Comparison of ENCODE assay signal across 12 mouse cellular contexts in the genomic region with DNA sequence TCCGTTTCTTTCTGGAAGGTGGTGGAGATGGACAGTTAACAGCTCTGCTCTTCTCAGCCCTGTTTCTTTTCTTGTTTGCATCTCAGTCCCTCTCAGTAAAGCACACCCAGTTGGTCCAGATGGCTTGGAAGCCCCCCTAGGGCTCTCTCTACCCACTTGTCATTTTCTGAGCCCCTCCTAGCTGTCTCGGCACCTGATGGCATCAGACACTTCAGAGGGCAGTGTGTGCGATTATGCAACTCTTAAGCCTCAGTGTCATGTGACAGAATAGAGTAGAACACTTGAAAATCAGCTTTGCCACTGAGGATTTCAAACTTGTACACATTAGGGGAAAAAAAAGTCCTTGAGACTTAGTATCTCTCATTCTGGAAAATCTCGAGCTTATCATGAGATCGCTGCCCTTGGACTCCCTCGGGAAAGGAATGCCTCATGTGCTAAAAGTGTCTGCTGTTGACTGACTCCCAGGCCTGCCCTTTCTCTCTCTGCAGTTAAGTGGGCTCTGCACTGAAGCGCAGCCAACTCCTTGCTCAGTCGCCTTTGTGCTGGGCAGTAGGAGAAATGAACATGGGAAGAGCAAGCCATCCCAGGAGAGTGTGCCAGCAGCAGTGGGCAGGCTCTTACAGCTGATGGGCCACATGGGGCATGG. TPM values are rescaled to one million over a fixed set of nuclear protein-coding genes. Genes with fewer than 3 reads are reported as not detected.
A peak's percentile ranks its signal among the peaks of the same experiment; 100 is the strongest.
DNase-seq lines count a peak whose midpoint lies in the region; ATAC-seq and TF ChIP-seq lines count a peak whose summit lies in the region.
"Had no signal": no experiment of that assay in that cellular context is flagged by ENCODE, and none has a peak within 500 bp of the region (broad histone marks: within the 10 kb centered on the region; RNA-seq: fewer than 3 reads in every experiment).

No protein-coding gene starts in this region.

- H3K27ac ChIP-seq in kidney, embryonic 15.5 days: peak overlapping the region; percentile 37; the same call in 1 of the 2 replicates
- no peak overlapping the region for H3K27ac ChIP-seq in kidney, embryonic 14.5 days (ENCODE audit: low read depth, low read length)
- H3K27ac ChIP-seq in heart, embryonic 12.5 days (ENCODE audit: poor library complexity, severe bottlenecking): peak overlapping the region; percentile 74
- peak overlapping the region; percentile 88 for H3K27ac ChIP-seq in lung, postnatal 0 days (ENCODE audit: low read length)

- no peak for TF ChIP-seq CTCF in lung, postnatal 0 days (IDR thresholded peaks at IDR 0.05)

- peak; percentile 58 to 72 for DNase-seq in adrenal gland, adult (ENCODE audit: inconsistent age in 2 of 2, low spot score in 1 of 2)
- no peak for DNase-seq in adrenal gland, adult 18-20 months (ENCODE audit: low spot score in 2 of 2)
- DNase-seq in lung, postnatal 0 days (ENCODE audit: low spot score): peak; percentile 89
- no peak for DNase-seq in urinary bladder, postnatal 10 days (ENCODE audit: low spot score)
- DNase-seq: layer of hippocampus, postnatal 36 days; liver; right cerebral cortex, adult 18-20 months had no signal

- WGBS in kidney, embryonic 15.5 days: 47% methylated on average over 8 of the region's 8 CpGs
- 57% methylated on average over 8 of the region's 8 CpGs for WGBS in kidney, embryonic 14.5 days
- WGBS in heart, embryonic 12.5 days: 30% methylated on average over 8 of the region's 8 CpGs
- WGBS in lung, postnatal 0 days: 34% methylated on average over 8 of the region's 8 CpGs

- H3K27me3 ChIP-seq in kidney, embryonic 15.5 days: no peaks in the 10 kb centered on the region
- no peaks in the 10 kb centered on the region for H3K27me3 ChIP-seq in kidney, embryonic 14.5 days (ENCODE audit: control insufficient read depth, insufficient read depth, low read length)
- H3K27me3 ChIP-seq in heart, embryonic 12.5 days (replicated peaks): no peaks in the 10 kb centered on the region
- H3K27me3 ChIP-seq in lung, postnatal 0 days (replicated peaks; ENCODE audit: insufficient read depth, low read length): no peaks in the 10 kb centered on the region

- no peaks in the 10 kb centered on the region for H3K36me3 ChIP-seq in kidney, embryonic 15.5 days
- H3K36me3 ChIP-seq in kidney, embryonic 14.5 days (ENCODE audit: control insufficient read depth, insufficient read depth, low read length): no peaks in the 10 kb centered on the region
- peaks cover 68% of the 10 kb centered on the region for H3K36me3 ChIP-seq in heart, embryonic 12.5 days
- no peaks in the 10 kb centered on the region for H3K36me3 ChIP-seq in lung, postnatal 0 days (ENCODE audit: insufficient read depth, low read length)

- H3K9ac ChIP-seq in kidney, embryonic 15.5 days: no peak overlapping the region
- H3K9ac ChIP-seq in kidney, embryonic 14.5 days (ENCODE audit: low read depth, low read length): no peak overlapping the region
- H3K9ac ChIP-seq in heart, embryonic 12.5 days: no peak overlapping the region
- H3K9ac ChIP-seq in lung, postnatal 0 days (replicated peaks; ENCODE audit: low read depth): no peak overlapping the region

- peaks cover 49% of the 10 kb centered on the region for H3K4me1 ChIP-seq in kidney, embryonic 15.5 days
- H3K4me1 ChIP-seq in kidney, embryonic 14.5 days (ENCODE audit: control insufficient read depth, insufficient read depth, low read length): peaks cover 8% of the 10 kb centered on the region; the same call in 1 of the 2 replicates
- peaks cover 70% of the 10 kb centered on the region for H3K4me1 ChIP-seq in heart, embryonic 12.5 days (replicated peaks)
- peaks cover 5% of the 10 kb centered on the region; the same call in 1 of the 2 replicates for H3K4me1 ChIP-seq in lung, postnatal 0 days (ENCODE audit: insufficient read depth, low read depth, low read length)

- peak; percentile 97 for TF ChIP-seq EP300 in lung, postnatal 0 days (IDR thresholded peaks at IDR 0.05)

- 0 out of 2 replicates have a peak, but pooled peaks have one; percentile 31 for ATAC-seq in kidney, embryonic 15.5 days (replicated peaks; ENCODE audit: low FRiP score)
- ATAC-seq in kidney, embryonic 14.5 days (ENCODE audit: low FRiP score, low TSS enrichment): no peak
- ATAC-seq in heart, embryonic 12.5 days (ENCODE audit: insufficient number of reproducible peaks, low FRiP score): no peak
- ATAC-seq in lung, postnatal 0 days: peak; percentile 88
- no peak for ATAC-seq in activated CD4-positive, CD25-positive, alpha-beta regulatory T cell, adult 4 months
- ATAC-seq: intestine, embryonic 16.5 days had no signal

- no peak overlapping the region for H3K4me3 ChIP-seq in kidney, embryonic 15.5 days (replicated peaks)
- H3K4me3 ChIP-seq in kidney, embryonic 14.5 days (ENCODE audit: low read length): no peak overlapping the region
- no peak overlapping the region for H3K4me3 ChIP-seq in heart, embryonic 12.5 days
- no peak overlapping the region for H3K4me3 ChIP-seq in lung, postnatal 0 days (ENCODE audit: low read depth, low read length)

- H3K9me3 ChIP-seq in kidney, embryonic 15.5 days (replicated peaks): no peaks in the 10 kb centered on the region
- no peaks in the 10 kb centered on the region for H3K9me3 ChIP-seq in kidney, embryonic 14.5 days (ENCODE audit: control insufficient read depth, low read length)
- H3K9me3 ChIP-seq in heart, embryonic 12.5 days (replicated peaks): no peaks in the 10 kb centered on the region
- H3K9me3 ChIP-seq in lung, postnatal 0 days (ENCODE audit: low read length): no peaks in the 10 kb centered on the region

- H3K4me2 ChIP-seq in kidney, embryonic 15.5 days: no peak overlapping the region
- no peak overlapping the region for H3K4me2 ChIP-seq in kidney, embryonic 14.5 days (replicated peaks; ENCODE audit: low read depth, low read length)
- H3K4me2 ChIP-seq in heart, embryonic 12.5 days: no peak overlapping the region; the same call in 1 of the 2 replicates
- peak overlapping the region; percentile 22; the same call in 1 of the 2 replicates for H3K4me2 ChIP-seq in lung, postnatal 0 days (replicated peaks; ENCODE audit: low read depth, low read length)

RNA-seq across cellular contexts. Expression of a gene that starts 27.1 kb away (rescaled TPM):
- total RNA-seq in adrenal gland, adult 18-20 months (2021): 1 to 10 TPM; 4.5 to 7.9 TPM
- polyA plus RNA-seq in kidney, embryonic 15.5 days (2015; fragmentation: Nextera tagmentation; extraction: Ambion mirVana): 8.2 TPM in 2 replicates
- polyA plus RNA-seq in kidney, embryonic 14.5 days (2014; fragmentation: Nextera tagmentation; extraction: Ambion mirVana): 5.2 and 5.3 TPM in 2 replicates
- polyA plus RNA-seq in heart, embryonic 12.5 days (2016; fragmentation: Nextera tagmentation; extraction: Ambion mirVana): 195 and 203 TPM in 2 replicates
- polyA plus RNA-seq in lung, postnatal 0 days (2015; fragmentation: Nextera tagmentation; extraction: Ambion mirVana): 14.3 and 15.0 TPM in 2 replicates
- polyA plus RNA-seq in activated CD4-positive, CD25-positive, alpha-beta regulatory T cell, adult 4 months (2017; shearing (Covaris generic)): 1 to 10 TPM; 1.6 to 4.0 TPM

Comparison
In these comparisons a context has a peak if more than half of its experiments do, and no peak if none do; other contexts are left out.
1. DNase-seq: peak in adrenal gland, adult (2 of 2) and lung, postnatal 0 days (single experiment); none in adrenal gland, adult 18-20 months (0 of 2) and urinary bladder, postnatal 10 days (single experiment).
2. ATAC-seq: peak in kidney, embryonic 15.5 days (single experiment) and lung, postnatal 0 days (single experiment); none in kidney, embryonic 14.5 days (single experiment), heart, embryonic 12.5 days (single experiment) and activated CD4-positive, CD25-positive, alpha-beta regulatory T cell, adult 4 months (single experiment).
3. RNA of a gene that starts 27.1 kb away (polyA plus RNA-seq): 195 to 203 TPM in heart, embryonic 12.5 days; 14.3 to 15.0 TPM in lung, postnatal 0 days, 8.2 TPM in kidney, embryonic 15.5 days, 5.2 to 5.3 TPM in kidney, embryonic 14.5 days and 1.6 to 4.0 TPM in activated CD4-positive, CD25-positive, alpha-beta regulatory T cell, adult 4 months; every median in the first group is over 10 times any median in the second.